Mouse (Mus musculus) heart, embryonic 11.5 days (tissue): ENCODE data around the gene Fbxo27. TPM values are rescaled to one million over a fixed set of nuclear protein-coding genes. Genes with fewer than 3 reads are reported as not detected.

Experiments
- polyA plus RNA-seq: library from polyadenylated mRNA; unstranded; fragments of >200 nt; fragmentation: Nextera tagmentation; extraction: Ambion mirVana; gene quantifications from 2 replicates; pipeline ENCODE4 v1.2.1, GENCODE M21; 2014

The Fbxo27 gene
- polyA plus RNA-seq, 1 experiment from 2014 or later = 3.3 TPM

Other genes with a start within 250 kb of the Fbxo27 start
- 1.4 and 1.7 TPM in 2 replicates for gene Lrfn1, start 240.9 kb upstream of the Fbxo27 start, polyA plus RNA-seq
- not detected in 2 replicates for gene Ifnl2, start 182.4 kb upstream of the Fbxo27 start, polyA plus RNA-seq
- not detected in 2 replicates for gene Ifnl3, start 170.0 kb upstream of the Fbxo27 start, polyA plus RNA-seq
- gene Sycn, start 152.0 kb upstream of the Fbxo27 start, polyA plus RNA-seq = not detected in 2 replicates
- gene Nccrp1, start 145.6 kb upstream of the Fbxo27 start, polyA plus RNA-seq = not detected in 2 replicates
- 22.2 and 22.8 TPM in 2 replicates for gene Samd4b, start 94.7 kb upstream of the Fbxo27 start, polyA plus RNA-seq
- 25.4 and 27.6 TPM in 2 replicates for gene Pak4, start 94.7 kb upstream of the Fbxo27 start, polyA plus RNA-seq
- gene Acp7, start 61.5 kb upstream of the Fbxo27 start, polyA plus RNA-seq = 0.17 TPM in 1 of 2 replicates, not detected in the other
- 12.0 and 12.7 TPM in 2 replicates for gene Fbxo17, start 24.0 kb downstream of the Fbxo27 start, polyA plus RNA-seq
- 133 and 134 TPM in 2 replicates for gene Mrps12, start 49.0 kb downstream of the Fbxo27 start, polyA plus RNA-seq
- gene Sars2, start 49.1 kb downstream of the Fbxo27 start, polyA plus RNA-seq = 20.9 and 21.2 TPM in 2 replicates
- gene Ccer2, start 63.3 kb downstream of the Fbxo27 start, polyA plus RNA-seq = not detected in 2 replicates
- gene Sirt2, start 73.9 kb downstream of the Fbxo27 start, polyA plus RNA-seq = 52.2 and 55.3 TPM in 2 replicates
- 34.7 and 38.0 TPM in 2 replicates for gene Nfkbib, start 74.7 kb downstream of the Fbxo27 start, polyA plus RNA-seq
- gene Rinl, start 96.1 kb downstream of the Fbxo27 start, polyA plus RNA-seq = 2.4 and 2.5 TPM in 2 replicates
- gene Hnrnpl, start 115.7 kb downstream of the Fbxo27 start, polyA plus RNA-seq = 210 and 212 TPM in 2 replicates
- 139 and 149 TPM in 2 replicates for gene Ech1, start 132.4 kb downstream of the Fbxo27 start, polyA plus RNA-seq
- gene Lgals4, start 141.0 kb downstream of the Fbxo27 start, polyA plus RNA-seq = 2.2 and 3.9 TPM in 2 replicates
- gene Lgals7, start 171.0 kb downstream of the Fbxo27 start, polyA plus RNA-seq = 0.82 and 1.0 TPM in 2 replicates
- gene Capn12, start 188.6 kb downstream of the Fbxo27 start, polyA plus RNA-seq = 0.46 and 0.70 TPM in 2 replicates